17 mouse cellular contexts compared by ENCODE assay signal in genomic region chr14:103485671-103486070, GRCm38 (mm10). TPM values are rescaled to one million over a fixed set of nuclear protein-coding genes. Genes with fewer than 3 reads are reported as not detected.
"Had no signal": no experiment of that assay in that cellular context is flagged by ENCODE, and none has a peak within 500 bp of the region (broad histone marks: within the 10 kb centered on the region; RNA-seq: fewer than 3 reads in every experiment).

No protein-coding gene starts in this region.

- H3K9ac ChIP-seq: neural tube, embryonic 13.5 days; neural tube, embryonic 15.5 days; stomach, embryonic 15.5 days had no signal

- H3K27me3 ChIP-seq: neural tube, embryonic 13.5 days; neural tube, embryonic 15.5 days; stomach, embryonic 15.5 days had no signal

- H3K27ac ChIP-seq: neural tube, embryonic 13.5 days; neural tube, embryonic 15.5 days; stomach, embryonic 15.5 days; stomach, postnatal 0 days had no signal

- DNase-seq: retina, postnatal 1 day; right cerebral cortex, adult 18-20 months; right cerebral cortex, postnatal 14 days; right cerebral cortex, postnatal 25 days; right cerebral cortex, postnatal 4 days; spleen, adult 18-20 months; thymus, adult 18-20 months; thymus, adult 2 months; thymus, postnatal 14 days; thymus, postnatal 25 days; thymus, postnatal 36 days had no signal

- H3K4me3 ChIP-seq: neural tube, embryonic 13.5 days; neural tube, embryonic 15.5 days; stomach, embryonic 15.5 days had no signal

- H3K4me1 ChIP-seq: neural tube, embryonic 13.5 days; neural tube, embryonic 15.5 days; stomach, embryonic 15.5 days had no signal

- H3K36me3 ChIP-seq: neural tube, embryonic 13.5 days; neural tube, embryonic 15.5 days; stomach, embryonic 15.5 days had no signal

RNA-seq across cellular contexts. Expression of gene Scel, which starts 27.5 kb away (rescaled TPM):
- polyA plus RNA-seq: small intestine, adult 2 months; testis, adult 2 months had no signal
